ENCODE assay signal across 8 mouse cellular contexts in genomic region chr3:88173375-88173774, GRCm38 (mm10). TPM values are rescaled to one million over a fixed set of nuclear protein-coding genes. Genes with fewer than 3 reads are reported as not detected.
DNase-seq lines count a peak whose midpoint lies in the region; ATAC-seq and TF ChIP-seq lines count a peak whose summit lies in the region.
"Had no signal": no experiment of that assay in that cellular context is flagged by ENCODE, and none has a peak within 500 bp of the region (broad histone marks: within the 10 kb centered on the region; RNA-seq: fewer than 3 reads in every experiment).

No protein-coding gene starts in this region.

- no peak for TF ChIP-seq POLR2A in ES-Bruce4 (IDR thresholded peaks at IDR 0.05; ENCODE audit: insufficient read depth, low read length)
- no peak for TF ChIP-seq POLR2A in thymus, adult 2 months (IDR thresholded peaks at IDR 0.05; ENCODE audit: control insufficient read depth, extremely low read depth, insufficient read depth, low read length, poor library complexity)

- DNase-seq in left cerebral cortex, postnatal 14 days (ENCODE audit: low spot score in 2 of 2) = peak; percentile 64 to 76
- DNase-seq in left cerebral cortex, adult 8-10 months (ENCODE audit: low spot score in 2 of 2) = no peak
- DNase-seq in adrenal gland, postnatal 14 days = peak; percentile 77
- DNase-seq in gastrocnemius, adult 8-10 months (ENCODE audit: low spot score in 2 of 2) = peak; percentile 55 to 63
- no peak for DNase-seq in liver, embryonic 14.5 days (ENCODE audit: low read depth in 3 of 3, low spot score in 3 of 3)
- peak; percentile 67 for DNase-seq in thymus, adult 2 months

- TF ChIP-seq EP300 in ES-Bruce4 (IDR thresholded peaks at IDR 0.05; ENCODE audit: insufficient read depth, low read depth, low read length) = no peak
- TF ChIP-seq EP300 in liver, embryonic 14.5 days (IDR thresholded peaks at IDR 0.05; ENCODE audit: low read depth) = no peak

- H3K36me3 ChIP-seq in ES-Bruce4 (ENCODE audit: control insufficient read depth, insufficient read depth, low read length, poor library complexity, severe bottlenecking) = peaks cover 2% of the 10 kb centered on the region; the same call in 1 of the 2 replicates
- peaks cover 14% of the 10 kb centered on the region for H3K36me3 ChIP-seq in liver, embryonic 14.5 days (replicated peaks; ENCODE audit: control insufficient read depth, insufficient read depth, low read depth)
- H3K36me3 ChIP-seq in thymus, adult 2 months (ENCODE audit: control insufficient read depth, insufficient read depth, low read length) = peaks cover 50% of the 10 kb centered on the region

- H3K27ac ChIP-seq in ES-Bruce4 (ENCODE audit: insufficient read depth, low read length) = no peak overlapping the region
- H3K27ac ChIP-seq in liver, embryonic 14.5 days = no peak overlapping the region
- no peak overlapping the region for H3K27ac ChIP-seq in thymus, adult 2 months (ENCODE audit: control insufficient read depth, insufficient read depth, low read length)
- H3K27ac ChIP-seq: neural tube, embryonic 12.5 days had no signal

- no peaks in the 10 kb centered on the region for H3K9me3 ChIP-seq in ES-Bruce4 (replicated peaks; ENCODE audit: control insufficient read depth, insufficient read depth, low read length, poor library complexity, severe bottlenecking)
- no peaks in the 10 kb centered on the region for H3K9me3 ChIP-seq in liver, embryonic 14.5 days (ENCODE audit: control insufficient read depth, low read length)
- H3K9me3 ChIP-seq: neural tube, embryonic 12.5 days had no signal

- H3K9ac ChIP-seq in ES-Bruce4 (ENCODE audit: low read depth, poor library complexity, severe bottlenecking) = no peak overlapping the region
- H3K9ac ChIP-seq in liver, embryonic 14.5 days (replicated peaks) = no peak overlapping the region
- H3K9ac ChIP-seq: neural tube, embryonic 12.5 days had no signal

- TF ChIP-seq CTCF in ES-Bruce4 (IDR thresholded peaks at IDR 0.05; ENCODE audit: low read depth, low read length) = peak; percentile 89
- peak; percentile 78 for TF ChIP-seq CTCF in liver, embryonic 14.5 days (IDR thresholded peaks at IDR 0.05; ENCODE audit: low read depth)
- peak; percentile 52; the same call in 1 of the 2 replicates for TF ChIP-seq CTCF in thymus, adult 2 months (IDR thresholded peaks at IDR 0.05; ENCODE audit: borderline replicate concordance, control insufficient read depth, extremely low read depth, insufficient read depth, low read length, poor library complexity)

- intact Hi-C loops in left cerebral cortex, postnatal 14 days (cut with DNase I) = loop anchor here (5.0 kb wide), 1 partner anchor 86 kb away; no protein-coding TSS in a partner anchor

- H3K4me2 ChIP-seq in liver, embryonic 14.5 days (ENCODE audit: low read depth) = no peak overlapping the region
- H3K4me2 ChIP-seq: neural tube, embryonic 12.5 days had no signal

- H3K27me3 ChIP-seq in ES-Bruce4 (ENCODE audit: control insufficient read depth, insufficient read depth, low read length, poor library complexity, severe bottlenecking) = no peaks in the 10 kb centered on the region
- H3K27me3 ChIP-seq in liver, embryonic 14.5 days (ENCODE audit: control insufficient read depth, insufficient read depth, low read length) = no peaks in the 10 kb centered on the region
- H3K27me3 ChIP-seq in thymus, adult 2 months (ENCODE audit: control insufficient read depth, insufficient read depth, low read length) = no peaks in the 10 kb centered on the region
- H3K27me3 ChIP-seq: neural tube, embryonic 12.5 days had no signal

- H3K4me1 ChIP-seq in ES-Bruce4 (ENCODE audit: control insufficient read depth, insufficient read depth, low read length) = peaks cover 15% of the 10 kb centered on the region
- H3K4me1 ChIP-seq in liver, embryonic 14.5 days (replicated peaks; ENCODE audit: control insufficient read depth in 2 of 2, insufficient read depth in 2 of 2, low read length in 1 of 2) = peaks cover 0 to 3% of the 10 kb centered on the region in 2 experiments; a peak in 2 of 4 replicates
- H3K4me1 ChIP-seq in thymus, adult 2 months (replicated peaks; ENCODE audit: control insufficient read depth, insufficient read depth, low read length) = no peaks in the 10 kb centered on the region

- H3K4me3 ChIP-seq in ES-Bruce4 (ENCODE audit: low read depth, low read length) = no peak overlapping the region
- H3K4me3 ChIP-seq in liver, embryonic 14.5 days (ENCODE audit: insufficient read depth in 1 of 2, low read depth in 2 of 2, low read length in 2 of 2) = no peak overlapping the region
- no peak overlapping the region for H3K4me3 ChIP-seq in thymus, adult 2 months (ENCODE audit: control insufficient read depth, insufficient read depth, low read length)
- H3K4me3 ChIP-seq: neural tube, embryonic 12.5 days had no signal

- WGBS in liver, embryonic 14.5 days (ENCODE audit: insufficient replicate concordance) = 51% methylated on average over 3 of the region's 3 CpGs
- 76% methylated on average over 3 of the region's 3 CpGs for WGBS in thymus, adult 2 months

- no peak for ATAC-seq in liver, embryonic 14.5 days (ENCODE audit: insufficient read depth)

RNA-seq across cellular contexts. Expression of gene Mef2d, which starts 31.2 kb away (rescaled TPM):
- total RNA-seq in left cerebral cortex, postnatal 14 days (2021) = 100 to 1,000 TPM; 196 to 201 TPM
- 100 to 1,000 TPM; 190 to 208 (median 194) TPM for total RNA-seq in left cerebral cortex, adult 8-10 months (2022)
- polyA plus RNA-seq in ES-Bruce4 (2011; ENCODE audit: insufficient read depth, insufficient read length, low read depth, missing spikeins) = 41.5 and 48.1 TPM in 2 replicates
- total RNA-seq in adrenal gland, postnatal 14 days (2021) = 92.9 and 98.4 TPM in 2 replicates
- total RNA-seq in gastrocnemius, adult 8-10 months (2022) = 100 to 1,000 TPM; 164 to 186 (median 172) TPM
- polyA plus RNA-seq in liver, embryonic 14.5 days (2012; rRNA removed) = 10.3 and 11.1 TPM in 2 replicates
- polyA plus RNA-seq in liver, embryonic 14.5 days (2014; fragmentation: Nextera tagmentation; extraction: Ambion mirVana) = 6.4 and 7.5 TPM in 2 replicates
- 343 and 377 TPM in 2 replicates for polyA plus RNA-seq in thymus, adult 2 months (2012; rRNA removed)

Comparison
In these comparisons a context has a peak if more than half of its experiments do, and no peak if none do; other contexts are left out.
1. DNase-seq: peak in left cerebral cortex, postnatal 14 days (2 of 2), adrenal gland, postnatal 14 days (single experiment), gastrocnemius, adult 8-10 months (2 of 2) and thymus, adult 2 months (single experiment); none in left cerebral cortex, adult 8-10 months (0 of 2) and liver, embryonic 14.5 days (0 of 3).
2. Peak in every context shown above with its lines, with median percentiles within 50 percentile points of each other: CTCF ChIP-seq.